Mouse (Mus musculus) ES-Bruce4 (cell line): ENCODE measurements around the gene Bach1. TPM values are rescaled to one million over a fixed set of nuclear protein-coding genes. Genes with fewer than 3 reads are reported as not detected.

Source experiments
- H3K27ac ChIP-seq: 2 replicates; pipeline ENCODE4 v1.5.1; 2012; ENCODE audit warnings: low read length, inconsistent platforms; ENCODE audit not compliant: insufficient read depth
- H3K27me3 ChIP-seq: 2 replicates; pipeline ENCODE4 v1.6.1; 2012; ENCODE audit warnings: mild to moderate bottlenecking, low read length, inconsistent platforms; ENCODE audit not compliant: control insufficient read depth, poor library complexity, insufficient read depth, severe bottlenecking
- H3K36me3 ChIP-seq: 2 replicates; pipeline ENCODE4 v1.6.1; 2012; ENCODE audit warnings: inconsistent platforms, mild to moderate bottlenecking, low read length, moderate library complexity; ENCODE audit not compliant: control insufficient read depth, poor library complexity, insufficient read depth, severe bottlenecking
- H3K4me1 ChIP-seq: one replicate; pipeline ENCODE4 v1.8.1; 2011; ENCODE audit warnings: low read length; ENCODE audit not compliant: control insufficient read depth, insufficient read depth
- H3K4me3 ChIP-seq: 2 replicates; pipeline ENCODE4 v1.5.1; 2011; ENCODE audit warnings: low read depth, mild to moderate bottlenecking, low read length
- H3K9ac ChIP-seq: 2 replicates; pipeline ENCODE4 v1.6.1; 2012; ENCODE audit warnings: low read depth, mild to moderate bottlenecking, inconsistent platforms; ENCODE audit not compliant: poor library complexity, severe bottlenecking
- H3K9me3 ChIP-seq: replicated peaks from 2 replicates; pipeline ENCODE4 v1.6.1; 2012; ENCODE audit warnings: mild to moderate bottlenecking, low read length, inconsistent platforms; ENCODE audit not compliant: control insufficient read depth, poor library complexity, insufficient read depth, severe bottlenecking
- CTCF ChIP-seq: IDR thresholded peaks from one replicate; pipeline ENCODE4 v1.8.1; 2011; ENCODE audit warnings: low read depth, low read length
- EP300 ChIP-seq: IDR thresholded peaks from 2 replicates; pipeline ENCODE4 v1.6.1; 2011; ENCODE audit warnings: low read depth, low read length; ENCODE audit not compliant: insufficient read depth
- POLR2A ChIP-seq: IDR thresholded peaks from one replicate; pipeline ENCODE4 v1.8.1; 2011; ENCODE audit warnings: low read length; ENCODE audit not compliant: insufficient read depth
- polyA plus RNA-seq: library from polyadenylated mRNA; stranded (reverse); fragments of >200 nt; gene quantifications from 2 replicates; pipeline ENCODE4 v1.2.4, GENCODE M21; 2011; ENCODE audit warnings: low read depth; ENCODE audit not compliant: missing spikeins, insufficient read depth, insufficient read length

Gene Bach1
- polyA plus RNA-seq: 25.5 and 27.4 TPM in 2 replicates

DNA sequence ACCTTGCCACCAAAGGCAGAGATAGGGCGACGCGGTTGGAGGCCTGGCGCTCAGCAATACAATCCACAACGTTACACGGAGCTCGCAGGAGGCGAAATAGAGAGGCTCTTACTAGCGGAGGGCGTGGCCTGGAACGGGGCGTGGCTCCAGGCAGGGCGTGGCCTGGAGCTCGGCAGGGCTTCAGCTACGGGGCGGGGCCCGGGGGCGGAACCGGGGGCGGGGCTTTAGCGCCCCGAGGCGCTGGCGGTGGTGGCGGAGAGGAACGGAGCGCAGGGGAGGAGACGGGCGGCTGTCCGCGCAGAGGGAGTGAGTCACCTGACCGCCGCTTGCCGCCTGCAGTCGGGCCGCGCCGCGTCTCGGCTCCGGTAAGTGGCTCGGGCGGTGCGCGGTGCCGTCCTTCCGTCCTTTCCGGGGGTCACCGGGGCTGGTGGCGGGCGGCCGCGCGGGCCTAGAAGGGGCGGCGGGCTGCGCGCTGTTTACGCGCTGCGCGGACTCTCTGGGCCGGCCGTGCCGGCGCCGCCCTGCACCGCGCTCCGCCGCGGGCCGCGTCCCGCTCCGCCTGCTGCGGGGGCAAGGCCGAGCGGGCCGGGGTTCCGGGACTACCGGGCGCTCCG, at the start of gene Bach1:
TSS of gene Bach1 (plus strand) at position 254 of the 614 bp plus-strand sequence.
- Histone ChIP-seq H3K4me1 (peaks cover 1% of the 10 kb centered on the region), H3K4me3 (peak within 1 kb of the TSS; percentile 97), H3K9ac (peak within 1 kb of the TSS; percentile 90), H3K9me3 (no peaks in the 10 kb centered on the region), H3K36me3 (no peaks in the 10 kb centered on the region), H3K27me3 (no peaks in the 10 kb centered on the region), H3K27ac (peak within 1 kb of the TSS; percentile 78)
- TF ChIP-seq CTCF (no peak), POLR2A (peak; percentile 69), EP300 (no peak)

DNA sequence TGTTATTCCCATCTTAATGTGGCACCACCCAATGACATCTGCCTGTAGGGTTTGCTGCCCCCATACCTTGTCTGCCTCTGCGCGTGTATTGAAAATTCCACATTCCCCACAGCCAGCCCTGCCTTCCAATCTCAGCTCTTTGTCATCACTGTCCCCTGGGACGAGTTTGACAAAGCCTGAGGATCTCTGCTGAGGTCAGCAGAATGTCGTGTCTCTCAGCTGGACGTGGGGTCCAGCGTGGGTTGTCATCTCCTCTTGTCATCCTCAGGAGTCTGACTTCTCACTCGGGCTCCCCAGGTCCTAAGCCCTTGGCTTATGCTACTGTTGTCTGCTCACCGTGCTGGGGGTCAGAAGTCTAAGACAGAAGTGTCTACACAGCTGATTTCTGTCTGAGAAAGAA, 46.4 kb upstream of the Bach1 start:
- H3K4me3 ChIP-seq: no peak overlapping the region
- no peaks in the 10 kb centered on the region for H3K9me3 ChIP-seq
- no peaks in the 10 kb centered on the region for H3K36me3 ChIP-seq
- H3K27me3 ChIP-seq: no peaks in the 10 kb centered on the region
- H3K4me1 ChIP-seq: no peaks in the 10 kb centered on the region
- no peak overlapping the region for H3K9ac ChIP-seq
- no peak for TF ChIP-seq EP300
- TF ChIP-seq POLR2A: no peak
- TF ChIP-seq CTCF: no peak
- H3K27ac ChIP-seq: no peak overlapping the region

DNA sequence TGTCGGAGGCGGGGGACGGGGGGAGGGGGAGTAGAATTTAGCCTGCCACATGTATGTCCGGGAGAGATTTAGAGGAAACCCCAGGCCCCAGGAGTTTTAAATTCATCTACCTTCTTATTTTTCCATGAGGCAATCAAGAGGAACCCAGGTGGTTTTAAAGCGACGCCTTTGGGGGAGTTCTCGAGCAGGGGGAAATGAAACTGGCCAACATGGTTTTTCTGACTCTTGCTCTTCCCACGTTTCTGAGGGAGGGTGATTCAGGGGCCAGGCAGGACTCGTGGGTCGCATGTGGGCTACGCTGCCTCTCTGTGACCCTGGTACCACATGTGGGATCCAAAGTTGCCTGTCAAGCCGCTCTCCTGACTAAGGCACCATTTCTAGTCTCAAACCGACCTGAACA, 45.8 kb upstream of the Bach1 start:
- Histone ChIP-seq H3K9me3 (no peaks in the 10 kb centered on the region), H3K4me3 (no peak overlapping the region)

DNA sequence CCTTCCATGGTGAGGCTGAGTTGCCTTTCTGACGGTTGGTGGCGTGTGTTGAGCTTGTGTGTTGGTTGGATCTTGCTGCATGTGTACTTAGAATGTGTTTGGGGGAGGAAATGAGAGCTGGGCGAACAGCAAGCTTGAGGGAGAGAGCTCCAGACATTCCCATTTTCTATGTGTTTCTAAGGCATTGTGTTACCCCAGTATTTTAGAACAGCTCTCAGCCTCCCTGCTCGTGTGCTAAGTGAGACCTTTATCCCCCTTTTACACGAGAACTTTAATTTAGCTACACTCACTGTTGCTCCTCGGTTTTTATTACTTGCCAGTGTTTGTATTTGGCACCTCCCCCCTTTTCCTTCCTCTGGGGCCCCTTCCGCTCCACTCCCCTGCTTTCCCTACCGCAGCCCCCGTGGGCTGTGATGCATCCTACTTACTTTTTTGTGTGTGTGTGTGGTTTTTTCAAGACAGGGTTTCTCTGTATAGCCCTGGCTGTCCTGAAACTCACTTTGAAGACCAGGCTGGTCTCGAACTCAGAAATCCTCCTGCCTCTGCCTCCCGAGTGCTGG, 44.6 kb upstream of the Bach1 start:
- Histone ChIP-seq H3K4me1 (no peaks in the 10 kb centered on the region), H3K36me3 (no peaks in the 10 kb centered on the region), H3K9ac (no peak overlapping the region), H3K4me3 (no peak overlapping the region), H3K27ac (no peak overlapping the region), H3K9me3 (no peaks in the 10 kb centered on the region), H3K27me3 (no peaks in the 10 kb centered on the region)
- TF ChIP-seq EP300: no peak
- TF ChIP-seq POLR2A: no peak
- no peak for TF ChIP-seq CTCF

More for the DNA sequence above, 45.8 kb upstream of the Bach1 start:
- Histone ChIP-seq H3K27ac (no peak overlapping the region), H3K27me3 (no peaks in the 10 kb centered on the region), H3K36me3 (no peaks in the 10 kb centered on the region), H3K9ac (no peak overlapping the region), H3K4me1 (no peaks in the 10 kb centered on the region)
- no peak for TF ChIP-seq POLR2A
- TF ChIP-seq CTCF: no peak
- no peak for TF ChIP-seq EP300

DNA sequence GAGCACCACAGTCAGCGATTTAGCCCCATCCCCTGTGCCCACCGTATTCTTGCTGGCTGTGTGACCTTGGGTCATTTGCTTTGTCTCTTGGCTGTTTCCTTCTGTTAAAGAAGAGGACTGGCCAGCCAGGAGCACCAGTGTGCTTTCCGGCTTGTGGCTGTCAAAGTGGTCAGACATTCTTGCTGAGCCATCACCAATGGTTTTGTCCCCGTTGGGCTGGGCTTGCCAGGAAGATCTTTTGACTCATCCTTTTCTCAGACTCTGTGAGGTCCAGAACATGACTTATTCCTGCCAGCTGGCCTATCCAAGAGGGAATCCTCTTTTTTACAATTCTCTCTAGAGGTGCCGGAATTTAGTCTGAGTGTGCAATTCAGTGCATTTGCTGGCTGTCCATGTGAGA, 43.7 kb upstream of the Bach1 start:
- Histone ChIP-seq H3K36me3 (no peaks in the 10 kb centered on the region), H3K27ac (no peak overlapping the region), H3K9me3 (no peaks in the 10 kb centered on the region), H3K9ac (no peak overlapping the region), H3K4me1 (no peaks in the 10 kb centered on the region), H3K4me3 (no peak overlapping the region), H3K27me3 (no peaks in the 10 kb centered on the region)
- TF ChIP-seq EP300 (no peak), POLR2A (no peak), CTCF (no peak)

DNA sequence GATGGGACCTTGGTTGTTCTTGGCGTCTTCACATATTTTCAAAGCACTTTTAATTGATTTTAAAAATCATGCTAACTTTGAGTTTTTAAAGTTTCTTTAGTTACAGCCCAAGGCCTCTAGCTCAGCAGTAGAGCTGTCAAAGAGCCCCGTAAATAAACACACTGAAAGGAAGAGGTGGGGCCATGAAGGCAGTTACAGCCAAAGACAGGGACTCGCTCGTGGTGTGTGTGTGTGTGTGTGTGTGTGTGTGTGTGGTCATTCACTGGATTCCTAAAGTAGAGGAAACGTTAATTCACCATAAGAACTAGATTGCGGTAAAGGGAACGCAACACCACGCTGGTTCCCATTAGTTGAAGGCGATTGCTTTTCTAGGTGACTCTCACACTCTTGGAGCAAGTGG, 43.2 kb upstream of the Bach1 start:
- Histone ChIP-seq H3K36me3 (no peaks in the 10 kb centered on the region), H3K4me3 (no peak overlapping the region), H3K27me3 (no peaks in the 10 kb centered on the region), H3K27ac (no peak overlapping the region), H3K9ac (no peak overlapping the region), H3K4me1 (no peaks in the 10 kb centered on the region), H3K9me3 (no peaks in the 10 kb centered on the region)
- TF ChIP-seq EP300 (no peak), CTCF (no peak), POLR2A (no peak)
